Mouse (Mus musculus): ENCODE data around the gene Cdca4. TPM values are rescaled to one million over a fixed set of nuclear protein-coding genes. Genes with fewer than 3 reads are reported as not detected.
A peak's percentile ranks its signal among the peaks of the same experiment; 100 is the strongest.

Cdca4 gene
- 46.9 and 56.1 TPM in 2 replicates for polyA plus RNA-seq (2015; fragmentation: Nextera tagmentation; extraction: Ambion mirVana)

DNA sequence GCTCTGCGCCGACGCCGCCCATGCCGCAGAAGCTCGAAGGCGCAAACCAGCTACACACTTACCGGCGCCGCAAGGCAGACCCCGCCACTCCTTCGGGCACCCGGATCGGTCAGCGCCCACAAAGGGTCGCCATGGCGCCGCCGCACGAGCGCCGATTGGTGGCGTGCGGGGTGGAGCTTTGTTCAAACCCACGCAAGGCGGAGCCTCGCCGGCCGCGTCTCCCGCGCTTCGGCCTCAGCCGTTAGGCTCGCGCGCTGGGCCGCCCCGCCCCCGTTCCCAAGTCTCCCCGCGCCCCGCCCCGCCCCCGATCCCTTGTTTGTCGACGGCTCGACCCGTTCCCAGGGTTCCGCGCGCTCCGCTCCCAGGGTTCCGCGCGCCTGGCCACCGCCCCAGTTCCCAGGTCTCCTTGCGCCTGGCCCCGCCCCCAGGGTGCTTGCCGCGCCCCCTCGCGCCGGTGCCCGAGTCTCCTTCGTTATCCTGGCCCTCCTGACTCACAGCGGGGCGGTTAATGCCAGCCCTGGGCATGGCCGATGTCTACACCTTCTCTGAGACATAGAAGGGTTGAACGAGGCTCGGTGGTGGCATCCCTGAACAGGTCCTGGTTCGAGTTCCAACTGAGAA, at the start of gene Cdca4:
TSS of gene Cdca4 (minus strand) at position 180 of the 621 bp plus-strand sequence.
- Histone ChIP-seq H3K9ac (peak within 1 kb of the TSS; percentile 98), H3K4me3 (peak within 1 kb of the TSS; percentile 97), H3K36me3 (peaks cover 37% of the 10 kb centered on the region), H3K4me2 (peak within 1 kb of the TSS; percentile 97), H3K4me1 (replicated peaks) (peaks cover 62% of the 10 kb centered on the region), H3K9me3 (no peaks in the 10 kb centered on the region), H3K27ac (replicated peaks) (peak within 1 kb of the TSS; percentile 94), H3K27me3 (no peaks in the 10 kb centered on the region)
- under 1% methylated on average over 72 of the region's 72 CpGs for WGBS
- ATAC-seq (ENCODE audit: low read depth) = peak; percentile 97

DNA sequence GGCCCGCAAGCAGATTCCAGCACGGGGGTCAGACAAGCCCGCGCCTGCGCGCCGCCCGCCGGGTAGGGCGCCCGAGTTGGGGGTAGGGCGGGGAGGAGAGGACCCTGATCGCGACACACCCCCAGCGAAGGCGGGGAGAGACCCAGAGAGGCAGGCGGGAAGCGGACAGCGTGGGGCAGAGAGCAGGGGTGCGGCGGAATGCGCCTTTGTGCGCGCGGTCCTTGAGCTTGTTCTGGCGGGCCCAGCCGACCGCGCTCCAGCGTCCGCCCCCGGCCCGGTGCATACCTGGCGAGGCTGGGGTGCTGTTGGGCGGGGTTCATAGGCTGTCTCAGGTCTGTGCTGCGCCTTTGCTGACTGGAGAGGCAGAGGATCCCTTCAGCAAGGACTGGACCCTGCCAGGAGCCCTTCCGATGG, 48.4 kb upstream of the Cdca4 start:
- Histone ChIP-seq H3K4me1 (replicated peaks) (peaks cover 33% of the 10 kb centered on the region), H3K27ac (replicated peaks) (no peak overlapping the region), H3K9me3 (no peaks in the 10 kb centered on the region), H3K36me3 (no peaks in the 10 kb centered on the region), H3K4me3 (peak overlapping the region; percentile 34), H3K4me2 (peak overlapping the region; percentile 60), H3K27me3 (peaks cover 76% of the 10 kb centered on the region), H3K9ac (peak overlapping the region; percentile 59)
- WGBS = under 1% methylated on average over 29 of the region's 37 CpGs
- no peak for ATAC-seq (ENCODE audit: low read depth)

DNA sequence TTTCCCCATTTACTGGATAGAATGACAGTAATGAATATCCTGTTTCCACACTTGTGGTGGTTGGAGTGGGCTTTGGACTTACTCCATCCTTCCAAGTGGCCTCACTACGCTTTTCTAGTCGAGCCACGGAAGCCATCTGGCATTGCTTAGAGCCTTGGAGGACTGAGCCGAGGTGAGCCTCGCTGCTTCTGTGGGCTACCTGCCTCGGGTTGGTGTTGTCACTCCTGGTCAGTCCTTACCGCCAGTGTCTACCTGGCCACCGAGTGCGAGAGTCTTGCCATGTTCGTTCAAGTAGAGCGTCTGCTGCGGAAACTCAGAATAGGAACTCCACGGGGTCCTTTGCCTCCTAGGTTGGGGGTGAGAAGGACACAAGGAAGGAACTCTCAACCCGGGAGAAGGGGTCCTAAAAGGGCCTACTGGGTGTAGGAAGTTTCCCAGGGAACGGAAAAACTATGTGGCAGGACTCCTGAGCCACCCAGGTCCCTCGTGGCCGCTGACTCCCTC, 47.9 kb upstream of the Cdca4 start:
- Histone ChIP-seq H3K27me3 (peaks cover 78% of the 10 kb centered on the region), H3K36me3 (no peaks in the 10 kb centered on the region), H3K9me3 (no peaks in the 10 kb centered on the region), H3K4me1 (replicated peaks) (peaks cover 33% of the 10 kb centered on the region), H3K4me3 (peak overlapping the region; percentile 34), H3K4me2 (peak overlapping the region; percentile 60), H3K9ac (peak overlapping the region; percentile 59; the same call in 1 of the 2 replicates), H3K27ac (replicated peaks) (no peak overlapping the region)
- no peak for ATAC-seq (ENCODE audit: low read depth)
- 5% methylated on average over 17 of the region's 17 CpGs for WGBS

DNA sequence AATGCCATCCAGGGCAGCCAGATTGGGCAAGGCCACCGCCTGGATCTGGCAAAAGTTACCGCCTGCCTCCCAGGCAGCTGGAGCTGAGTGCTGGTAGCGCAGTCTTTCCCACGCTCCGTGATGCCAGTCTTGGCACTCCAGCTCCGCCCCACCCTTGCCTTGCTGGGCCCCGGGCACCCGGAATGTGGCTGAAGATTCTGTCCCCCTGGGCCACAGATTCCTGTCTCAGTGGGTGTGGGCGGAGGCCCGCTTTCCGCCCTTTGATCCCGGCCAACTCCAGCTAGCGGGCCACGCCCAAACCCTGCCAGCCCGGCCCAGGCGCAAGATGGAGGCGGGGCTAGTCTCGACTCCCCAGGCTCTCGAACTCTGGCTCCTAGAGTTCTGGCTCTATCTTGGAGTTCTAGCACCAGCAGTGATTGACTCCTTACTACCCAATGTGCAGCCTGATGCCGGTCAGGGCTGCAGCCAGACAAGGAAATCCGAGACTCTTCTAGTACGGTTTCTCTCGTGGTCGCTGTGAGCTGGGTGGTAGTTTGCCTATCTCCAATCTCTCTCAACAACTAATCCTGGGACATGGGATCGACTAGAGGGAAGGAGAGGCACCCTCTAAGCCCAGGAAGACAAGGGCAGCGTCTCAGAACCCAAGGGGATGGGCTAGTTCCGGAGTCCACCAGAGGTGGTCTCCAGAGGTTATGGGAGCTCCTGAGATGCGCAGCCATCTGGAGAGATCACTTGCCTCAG, 47.3 kb upstream of the Cdca4 start:
- H3K27ac ChIP-seq (replicated peaks) = no peak overlapping the region
- no peak; the same call in 1 of the 2 replicates for ATAC-seq (ENCODE audit: low read depth)
- H3K4me1 ChIP-seq (replicated peaks) = peaks cover 33% of the 10 kb centered on the region
- H3K9me3 ChIP-seq = no peaks in the 10 kb centered on the region
- H3K9ac ChIP-seq = peak overlapping the region; percentile 18; the same call in 1 of the 2 replicates
- no peaks in the 10 kb centered on the region for H3K36me3 ChIP-seq
- WGBS = 4% methylated on average over 28 of the region's 28 CpGs
- no peak overlapping the region for H3K4me3 ChIP-seq
- H3K4me2 ChIP-seq = peak overlapping the region; percentile 37
- H3K27me3 ChIP-seq = peaks cover 82% of the 10 kb centered on the region

DNA sequence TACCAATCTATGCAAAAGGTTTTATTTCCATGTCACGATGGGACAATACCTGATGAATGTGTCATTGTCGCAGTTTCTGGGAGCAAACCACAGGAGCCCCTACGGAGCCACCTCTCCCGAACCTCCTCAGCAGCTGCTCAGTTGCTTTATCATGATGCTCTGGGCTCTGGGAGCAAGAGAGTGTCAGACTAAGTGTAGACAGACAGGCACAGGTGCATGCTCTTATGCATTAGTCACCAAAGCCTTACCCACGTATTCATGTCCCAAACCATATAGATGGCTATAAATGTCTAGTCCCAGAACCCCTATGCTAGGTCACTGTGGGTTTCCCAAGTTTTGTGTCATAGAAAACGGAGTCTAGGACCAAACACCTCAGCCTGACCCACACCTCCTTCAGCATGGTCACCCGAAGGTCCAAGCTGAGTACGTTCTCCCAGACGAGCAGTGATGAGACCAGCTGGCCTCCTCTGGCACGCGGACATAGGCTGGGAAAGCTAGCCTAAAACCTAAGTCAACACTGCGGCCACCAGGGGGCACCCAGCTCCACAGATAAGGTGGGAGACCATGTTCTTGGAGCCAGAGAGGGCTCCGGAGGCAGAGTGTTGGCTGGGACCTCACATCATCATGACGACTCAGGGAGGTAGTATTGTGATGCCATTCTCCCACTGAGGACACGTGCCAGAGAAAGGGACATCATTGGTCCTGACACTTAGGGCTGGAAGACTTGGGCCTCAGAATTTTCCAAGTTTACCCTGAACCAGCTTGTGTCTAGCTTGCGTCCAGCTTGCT, 46.2 kb upstream of the Cdca4 start:
- Histone ChIP-seq H3K4me3 (no peak overlapping the region), H3K9me3 (no peaks in the 10 kb centered on the region), H3K9ac (no peak overlapping the region), H3K27me3 (peaks cover 84% of the 10 kb centered on the region), H3K36me3 (no peaks in the 10 kb centered on the region), H3K4me2 (no peak overlapping the region), H3K27ac (replicated peaks) (no peak overlapping the region), H3K4me1 (replicated peaks) (peaks cover 33% of the 10 kb centered on the region)
- peak; percentile 38; the same call in 1 of the 2 replicates for ATAC-seq (ENCODE audit: low read depth)
- 23% methylated on average over 16 of the region's 16 CpGs for WGBS

DNA sequence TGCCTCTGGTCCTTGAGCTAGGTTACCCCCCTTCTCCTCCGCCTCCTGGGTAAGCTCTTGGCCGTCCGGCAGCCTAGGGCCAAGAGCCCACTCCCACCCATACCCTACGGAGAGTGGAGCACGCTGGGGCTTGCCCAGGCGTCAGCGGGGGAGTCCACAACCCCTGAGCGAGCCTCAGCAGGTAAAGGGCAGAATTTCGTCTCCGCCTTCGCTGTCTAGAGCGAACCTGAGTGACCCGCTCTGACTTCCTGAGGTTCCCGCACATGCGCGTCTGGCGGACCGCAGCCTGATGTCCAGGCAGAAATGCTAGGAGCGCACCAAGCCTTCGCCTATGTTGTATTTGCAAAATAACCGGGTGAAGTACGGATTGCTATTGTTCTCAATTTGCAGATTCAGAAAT, 45.0 kb upstream of the Cdca4 start:
- WGBS = 13% methylated on average over 22 of the region's 22 CpGs
- peak overlapping the region; percentile 50 for H3K4me2 ChIP-seq
- H3K4me3 ChIP-seq = peak overlapping the region; percentile 25
- H3K9me3 ChIP-seq = no peaks in the 10 kb centered on the region
- peaks cover 39% of the 10 kb centered on the region for H3K4me1 ChIP-seq (replicated peaks)
- H3K36me3 ChIP-seq = no peaks in the 10 kb centered on the region
- H3K9ac ChIP-seq = peak overlapping the region; percentile 53; the same call in 1 of the 2 replicates
- H3K27me3 ChIP-seq = peaks cover 76% of the 10 kb centered on the region
- no peak overlapping the region for H3K27ac ChIP-seq (replicated peaks)
- ATAC-seq (ENCODE audit: low read depth) = no peak

DNA sequence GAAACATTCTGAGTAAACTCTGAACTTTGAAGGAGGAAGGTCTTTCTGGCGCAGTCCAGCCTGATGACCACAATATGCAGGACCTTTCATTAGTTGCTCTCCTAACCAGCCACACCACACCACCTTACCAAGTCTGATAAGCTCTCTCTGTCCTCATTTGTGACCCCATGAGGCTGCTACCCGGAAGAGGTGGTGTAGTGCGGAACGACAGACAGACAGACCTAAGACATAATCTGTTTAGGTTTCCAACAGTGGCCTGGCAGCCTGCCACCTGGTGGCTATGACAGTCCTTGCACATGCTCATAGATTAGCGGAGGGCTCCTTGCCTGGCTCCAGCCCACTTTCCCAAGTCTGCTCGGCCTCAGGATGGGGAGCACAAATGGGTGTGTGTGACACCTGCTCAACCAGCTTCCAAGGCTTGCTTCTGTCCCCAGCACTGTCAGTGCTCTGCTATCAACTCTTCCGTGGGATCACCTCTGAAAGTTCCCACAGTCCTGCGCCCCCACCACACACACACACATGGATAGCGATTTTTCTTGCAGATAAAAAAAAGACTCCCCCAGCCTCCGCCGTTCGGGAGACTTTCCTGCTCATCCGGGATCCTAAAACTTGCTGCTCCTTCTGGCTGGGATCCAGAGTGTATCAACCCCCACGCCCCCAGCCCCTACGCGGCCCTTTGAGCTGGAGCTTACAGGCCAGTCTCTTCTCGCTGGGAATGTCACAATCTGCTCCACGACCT, 44.4 kb upstream of the Cdca4 start:
- H3K9ac ChIP-seq = peak overlapping the region; percentile 53; the same call in 1 of the 2 replicates
- H3K4me1 ChIP-seq (replicated peaks) = peaks cover 39% of the 10 kb centered on the region
- peak; percentile 36; the same call in 1 of the 2 replicates for ATAC-seq (ENCODE audit: low read depth)
- H3K27me3 ChIP-seq = peaks cover 70% of the 10 kb centered on the region
- peak overlapping the region; percentile 25 for H3K4me3 ChIP-seq
- WGBS = 20% methylated on average over 18 of the region's 18 CpGs
- no peaks in the 10 kb centered on the region for H3K36me3 ChIP-seq
- no peaks in the 10 kb centered on the region for H3K9me3 ChIP-seq
- H3K4me2 ChIP-seq = peak overlapping the region; percentile 50
- no peak overlapping the region for H3K27ac ChIP-seq (replicated peaks)

DNA sequence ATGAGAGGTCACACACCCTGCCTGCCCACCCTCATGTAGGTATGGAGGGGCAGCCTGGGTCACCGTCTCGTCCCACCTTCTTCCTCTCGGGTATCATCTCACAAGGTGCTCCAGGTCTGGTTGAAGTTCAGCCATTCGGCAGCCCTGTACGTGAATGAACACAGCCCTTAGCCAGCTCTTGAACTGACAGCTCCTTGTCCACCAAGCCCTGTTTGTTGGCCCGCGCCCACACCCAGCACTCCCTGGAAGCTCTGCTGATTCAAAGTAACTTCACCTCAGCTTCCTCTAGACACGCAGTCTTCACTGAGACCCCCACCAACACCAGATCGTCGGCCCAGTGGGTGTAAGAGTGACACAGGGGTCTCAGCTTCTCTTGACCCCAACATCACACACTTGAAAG, 43.8 kb upstream of the Cdca4 start:
- H3K9ac ChIP-seq = no peak overlapping the region
- ATAC-seq (ENCODE audit: low read depth) = no peak
- no peaks in the 10 kb centered on the region for H3K36me3 ChIP-seq
- H3K4me2 ChIP-seq = no peak overlapping the region
- peaks cover 64% of the 10 kb centered on the region for H3K27me3 ChIP-seq
- H3K4me1 ChIP-seq (replicated peaks) = peaks cover 38% of the 10 kb centered on the region
- H3K9me3 ChIP-seq = no peaks in the 10 kb centered on the region
- H3K27ac ChIP-seq (replicated peaks) = no peak overlapping the region
- no peak overlapping the region for H3K4me3 ChIP-seq
- WGBS = 91% methylated on average over 10 of the region's 10 CpGs

DNA sequence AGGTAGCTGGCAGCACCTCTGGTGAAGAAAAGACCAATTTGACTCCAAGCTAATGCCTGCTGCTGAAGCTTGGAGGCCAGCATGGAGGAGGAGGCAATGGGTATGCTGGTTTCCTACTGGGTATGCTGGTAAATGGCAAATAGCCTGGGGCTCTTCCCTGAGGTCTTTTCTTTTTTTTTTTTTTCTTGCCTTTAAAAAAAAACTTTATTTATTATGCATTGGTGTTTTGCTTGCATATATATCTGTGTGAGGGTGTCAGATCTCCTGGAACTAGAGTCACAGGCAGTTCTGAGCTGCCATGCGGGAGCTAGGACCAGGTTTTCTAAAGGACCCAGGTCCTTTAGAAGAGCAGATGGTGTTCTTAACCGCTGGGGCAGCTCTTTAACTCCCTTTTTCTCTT, 42.0 kb upstream of the Cdca4 start:
- Histone ChIP-seq H3K27me3 (peaks cover 46% of the 10 kb centered on the region), H3K36me3 (no peaks in the 10 kb centered on the region), H3K9me3 (no peaks in the 10 kb centered on the region), H3K27ac (replicated peaks) (no peak overlapping the region), H3K4me1 (replicated peaks) (peaks cover 21% of the 10 kb centered on the region), H3K4me3 (no peak overlapping the region), H3K9ac (no peak overlapping the region), H3K4me2 (no peak overlapping the region)
- ATAC-seq (ENCODE audit: low read depth) = no peak
- WGBS = 92% methylated on average over 2 of the region's 2 CpGs

DNA sequence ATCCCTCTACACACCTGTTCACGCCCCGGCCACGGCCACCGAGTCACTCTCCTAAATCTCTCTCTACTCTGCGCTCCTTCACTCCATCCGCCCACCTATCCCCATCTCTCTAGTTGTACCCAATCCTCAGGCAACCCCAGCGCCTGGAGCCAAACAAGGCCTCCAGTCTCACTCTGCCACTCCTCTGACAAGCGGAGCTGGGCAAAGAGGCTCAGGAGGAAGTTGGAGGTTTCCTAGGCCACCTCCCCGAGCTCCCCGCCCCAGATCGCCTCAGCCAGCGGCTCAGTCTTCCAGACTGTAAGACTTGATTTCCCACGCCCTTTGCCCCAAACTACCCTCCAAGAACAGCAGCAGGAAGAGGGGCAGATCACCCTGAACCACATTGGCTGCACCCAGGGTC, 41.6 kb upstream of the Cdca4 start:
- H3K9me3 ChIP-seq = no peaks in the 10 kb centered on the region
- no peak for ATAC-seq (ENCODE audit: low read depth)
- H3K27me3 ChIP-seq = peaks cover 41% of the 10 kb centered on the region
- 62% methylated on average over 13 of the region's 13 CpGs for WGBS
- no peaks in the 10 kb centered on the region for H3K36me3 ChIP-seq
- H3K4me1 ChIP-seq (replicated peaks) = peaks cover 16% of the 10 kb centered on the region
- no peak overlapping the region for H3K27ac ChIP-seq (replicated peaks)
- H3K4me2 ChIP-seq = no peak overlapping the region
- H3K4me3 ChIP-seq = no peak overlapping the region
- H3K9ac ChIP-seq = no peak overlapping the region

DNA sequence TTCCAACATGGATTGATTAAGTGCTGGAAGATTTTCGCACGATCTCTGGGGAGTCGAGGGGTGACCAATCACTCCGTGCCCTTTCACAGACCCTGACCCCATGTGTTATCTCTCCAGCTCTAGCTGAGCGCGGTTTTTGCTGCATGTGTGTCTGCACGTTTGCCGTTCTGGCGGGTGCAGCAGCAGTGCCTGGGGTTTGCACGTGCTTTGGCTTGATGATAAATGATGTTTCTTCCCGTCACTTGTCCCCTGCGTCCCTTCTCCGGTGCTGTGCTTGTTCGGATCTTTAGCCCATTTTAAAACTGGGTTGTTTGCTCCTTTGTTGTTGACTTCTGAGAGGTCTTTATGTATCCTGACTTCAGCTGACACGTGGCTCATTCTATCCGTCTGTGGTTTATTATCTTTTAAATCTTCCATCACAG, 40.6 kb upstream of the Cdca4 start:
- no peak for ATAC-seq (ENCODE audit: low read depth)
- Histone ChIP-seq H3K36me3 (no peaks in the 10 kb centered on the region), H3K4me3 (no peak overlapping the region), H3K4me1 (replicated peaks) (peaks cover 15% of the 10 kb centered on the region), H3K9ac (peak overlapping the region; percentile 32), H3K27ac (replicated peaks) (no peak overlapping the region), H3K27me3 (peaks cover 32% of the 10 kb centered on the region), H3K4me2 (peak overlapping the region; percentile 38), H3K9me3 (no peaks in the 10 kb centered on the region)
- WGBS = 7% methylated on average over 16 of the region's 16 CpGs
